Mouse (Mus musculus): ENCODE results near the gene Rap1gap2.
A peak's percentile ranks its signal among the peaks of the same experiment; 100 is the strongest.

Gene Rap1gap2

DNA sequence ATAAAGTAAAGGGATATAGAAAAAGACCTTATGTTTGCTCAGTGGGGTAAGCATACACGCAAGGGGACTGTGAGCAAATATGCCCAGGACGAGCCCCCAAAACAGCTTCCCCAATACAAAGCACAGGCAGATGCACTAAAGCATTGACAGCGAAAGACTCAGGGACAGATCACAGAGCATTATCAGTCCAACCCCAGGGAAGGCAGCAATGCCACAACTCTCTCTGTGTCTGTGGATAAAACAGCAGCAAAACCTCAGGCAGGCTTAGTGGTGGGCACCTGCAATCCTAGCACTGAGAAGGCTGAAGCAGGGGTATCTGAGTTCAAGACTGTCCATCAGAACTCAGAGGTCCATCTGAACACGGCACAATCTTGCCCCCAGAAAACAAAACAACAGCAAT, 73.4 kb downstream of the Rap1gap2 start:
- DNase-seq (ENCODE audit: low spot score): no peak

DNA sequence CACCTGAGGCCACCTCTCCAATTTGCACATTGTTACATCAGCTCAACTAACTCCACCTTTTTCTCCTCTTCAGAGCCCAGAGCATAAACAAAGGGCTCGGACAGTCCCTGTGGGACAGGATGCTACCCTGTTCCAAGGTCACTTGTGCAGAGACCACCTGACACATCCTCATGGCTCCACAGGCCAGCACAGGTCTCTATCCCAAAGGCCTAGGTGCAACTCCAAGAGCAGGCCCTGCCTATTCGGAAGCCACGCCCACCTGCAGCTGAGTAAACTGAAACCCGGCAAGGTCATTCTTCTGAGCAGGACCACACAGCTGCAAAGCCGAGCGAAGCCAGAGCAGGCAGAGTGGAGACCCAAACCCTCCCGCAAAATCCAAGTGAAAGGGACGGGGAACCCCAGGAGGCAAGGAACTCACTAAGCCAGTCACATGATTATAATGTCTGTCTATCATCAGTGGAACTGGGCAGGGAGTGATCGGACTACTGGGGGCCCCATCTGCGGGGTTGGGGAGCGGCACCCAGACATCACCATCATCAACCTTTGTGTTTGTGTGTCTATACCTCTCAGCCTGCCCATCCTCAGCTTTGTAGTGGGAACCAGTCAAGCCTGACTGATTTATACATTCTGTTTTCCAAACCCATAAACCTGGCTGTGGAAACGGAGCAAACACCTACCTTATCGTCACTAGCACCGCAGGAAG, 74.4 kb downstream of the Rap1gap2 start:
- DNase-seq (ENCODE audit: low spot score): no peak

DNA sequence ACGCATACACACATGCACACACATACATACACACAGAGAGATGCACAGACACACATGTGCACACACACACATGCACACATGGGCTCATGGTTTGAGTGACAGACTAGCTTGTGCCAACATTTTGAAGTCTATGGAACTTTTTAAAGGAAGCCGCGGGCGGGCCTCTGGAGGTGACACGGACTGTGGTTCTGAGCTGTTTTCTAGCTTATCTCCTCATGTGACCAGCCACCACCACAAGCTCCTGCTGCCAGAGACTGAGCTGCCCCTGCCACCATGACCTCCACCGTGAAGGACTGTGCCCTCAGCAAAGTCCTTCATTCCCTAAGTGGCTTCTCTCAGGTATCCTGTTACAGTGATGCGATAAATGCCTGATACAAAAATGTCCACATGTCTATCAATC, 76.3 kb downstream of the Rap1gap2 start:
- DNase-seq (ENCODE audit: low spot score): no peak

DNA sequence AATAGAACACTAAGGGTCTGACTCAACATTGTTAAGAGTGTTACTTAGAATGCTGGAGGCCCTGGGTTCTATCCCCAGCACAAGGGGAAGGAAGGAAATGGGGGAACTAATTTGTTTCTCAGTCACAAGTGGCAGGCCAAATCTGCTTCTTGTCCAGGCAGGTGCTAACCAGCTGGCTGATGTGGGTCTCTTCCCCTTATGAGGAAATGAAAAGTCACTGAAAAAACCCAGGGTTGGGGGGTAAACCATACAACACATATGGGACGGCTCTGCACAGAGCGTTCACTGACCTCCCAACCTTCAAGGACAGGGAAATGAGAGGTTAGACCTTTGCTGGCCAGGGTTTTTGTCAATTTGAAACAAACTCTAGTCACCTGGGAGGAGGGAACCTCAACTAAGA, 77.7 kb downstream of the Rap1gap2 start:
- DNase-seq (ENCODE audit: low spot score): no peak

DNA sequence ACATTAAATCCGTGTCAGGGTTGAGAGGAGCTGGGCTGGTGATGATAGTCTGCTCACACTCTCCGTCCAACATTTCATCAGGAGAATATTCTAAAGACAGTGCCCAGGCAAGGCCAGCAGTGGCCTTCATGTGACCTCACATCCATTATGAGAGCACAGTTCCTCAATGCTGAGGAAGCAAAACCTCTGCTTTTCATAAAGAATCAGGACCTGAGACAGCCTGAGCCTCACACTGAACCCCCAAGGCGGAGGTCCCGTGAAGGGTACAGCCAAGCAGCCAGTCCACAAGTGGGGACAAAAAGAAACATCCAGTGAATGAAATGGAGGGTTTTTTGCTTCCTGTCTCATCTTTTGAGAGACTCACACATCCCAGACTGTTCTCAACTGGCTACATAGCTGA, 78.3 kb downstream of the Rap1gap2 start:
- no peak for DNase-seq (ENCODE audit: low spot score)

DNA sequence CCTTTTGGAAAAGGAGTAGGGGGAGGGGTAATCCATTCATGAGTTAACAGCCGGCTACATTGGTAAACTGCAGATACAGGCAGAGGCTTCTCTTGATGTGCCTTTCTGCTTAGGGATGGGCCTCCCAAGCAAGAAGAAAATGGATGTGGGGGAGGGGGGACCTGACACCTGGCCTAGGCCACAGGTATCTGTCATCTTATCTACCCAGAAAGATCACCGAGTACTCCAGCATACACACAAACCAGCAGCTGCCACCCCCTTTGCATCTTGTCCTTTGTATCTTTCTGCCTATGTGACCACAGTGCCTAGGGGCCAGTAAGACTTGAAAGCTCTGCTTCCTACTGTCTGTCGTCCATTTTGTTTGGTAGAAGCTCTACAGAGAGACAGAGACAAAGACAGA, 79.0 kb downstream of the Rap1gap2 start:
- no peak for DNase-seq (ENCODE audit: low spot score)

DNA sequence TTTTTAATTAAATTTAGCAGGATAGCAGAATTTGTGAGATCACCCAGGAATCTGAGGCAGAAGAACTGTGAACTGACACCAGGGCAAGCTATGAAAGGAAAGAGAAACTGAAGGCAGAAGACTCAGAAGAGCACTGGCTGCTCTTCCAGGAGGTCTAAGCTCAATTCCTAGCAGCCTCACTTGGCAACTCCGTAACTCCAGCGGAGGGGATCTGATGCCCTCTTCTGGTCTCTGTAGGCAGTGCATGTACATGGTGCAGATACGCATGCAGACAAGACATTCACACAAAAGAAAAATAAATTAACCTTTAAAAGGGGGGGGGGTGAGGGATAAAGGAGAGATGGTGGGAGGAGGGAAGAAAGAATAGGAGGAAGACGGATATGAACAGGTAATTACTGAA, 80.9 kb downstream of the Rap1gap2 start:
- DNase-seq (ENCODE audit: low spot score): no peak

DNA sequence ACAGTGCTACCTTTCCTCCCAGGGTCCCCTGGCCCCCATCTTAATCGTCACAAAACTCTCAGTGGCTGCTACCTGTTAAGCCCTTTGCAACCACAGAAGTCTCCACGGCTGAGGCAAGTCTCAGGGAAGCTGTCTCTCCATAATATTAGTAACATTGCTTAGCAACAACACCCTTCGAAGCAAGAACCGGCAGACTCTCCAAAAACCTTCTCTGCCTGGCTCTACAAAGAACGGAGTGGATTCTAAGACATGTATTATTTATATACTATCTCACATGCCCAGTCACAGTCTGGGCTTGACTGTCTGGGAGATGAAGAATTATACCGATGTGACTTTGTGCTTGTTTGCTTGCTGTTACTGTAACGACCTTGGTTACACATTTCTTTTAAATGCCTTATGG, 83.2 kb downstream of the Rap1gap2 start:
- no peak for DNase-seq (ENCODE audit: low spot score)

DNA sequence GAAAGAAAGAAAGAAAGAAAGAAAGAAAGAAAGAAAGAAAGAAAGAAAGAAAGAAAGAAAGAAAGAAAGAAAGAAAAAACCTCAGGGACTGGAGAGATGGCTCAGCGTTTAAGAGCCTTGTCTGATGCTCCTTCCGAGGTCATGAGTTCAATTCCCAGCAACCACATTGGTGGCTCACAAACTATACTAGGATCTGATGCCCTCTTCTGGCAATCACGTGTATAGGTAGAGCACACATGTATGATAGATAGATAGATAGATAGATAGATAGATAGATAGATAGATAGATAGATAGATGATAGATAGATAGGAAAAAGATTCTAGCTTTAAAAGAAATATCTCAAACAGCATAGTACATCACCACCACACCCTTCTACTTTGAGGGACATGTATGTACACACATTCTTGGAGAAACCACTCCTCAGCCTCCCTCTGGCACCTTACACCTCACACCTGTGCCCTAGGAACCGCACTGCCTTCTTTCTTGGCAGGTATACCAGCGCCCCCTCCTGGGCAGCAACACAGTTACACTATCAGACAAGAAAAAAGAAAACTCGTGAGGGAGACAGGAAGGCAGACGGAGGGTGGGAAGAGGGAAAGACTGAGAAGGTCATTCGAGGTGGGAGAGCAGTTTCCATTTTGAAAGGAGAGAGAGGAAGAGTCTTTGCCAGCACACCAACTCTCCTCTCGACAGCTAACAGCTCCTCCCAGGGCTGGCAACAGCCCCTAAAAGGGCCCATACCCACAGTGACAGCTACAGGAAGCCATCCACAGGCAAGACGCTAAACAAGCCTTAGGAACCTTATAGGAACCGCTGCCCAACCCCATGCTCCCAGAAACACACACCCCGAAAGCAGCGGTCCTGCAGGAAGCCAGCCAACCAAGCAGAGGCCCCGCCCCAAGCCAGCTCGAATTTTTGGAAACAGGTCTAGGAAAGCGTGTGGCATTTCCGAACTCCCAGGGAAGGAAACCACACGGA, 84.2 kb downstream of the Rap1gap2 start:
- no peak for DNase-seq (ENCODE audit: low spot score)

DNA sequence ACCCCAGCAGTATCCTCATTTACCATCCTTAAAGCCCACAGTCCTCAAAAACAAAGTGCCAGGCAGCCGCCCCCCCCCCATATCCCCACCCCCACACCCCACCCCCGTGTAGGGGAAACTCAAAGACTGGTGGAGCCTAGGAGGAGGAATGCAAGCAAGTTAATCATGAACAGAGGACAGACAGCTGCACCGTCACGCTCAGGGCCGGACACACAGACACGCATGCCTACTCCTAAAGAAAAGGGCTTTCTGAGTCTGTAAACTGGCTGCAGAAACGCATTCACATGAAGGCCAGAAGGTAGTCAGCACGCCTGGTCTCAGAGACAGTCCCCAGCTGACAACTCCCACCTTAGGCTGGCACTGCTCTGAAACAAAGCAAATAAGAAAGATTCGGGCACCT, 85.1 kb downstream of the Rap1gap2 start:
- DNase-seq (ENCODE audit: low spot score): no peak

DNA sequence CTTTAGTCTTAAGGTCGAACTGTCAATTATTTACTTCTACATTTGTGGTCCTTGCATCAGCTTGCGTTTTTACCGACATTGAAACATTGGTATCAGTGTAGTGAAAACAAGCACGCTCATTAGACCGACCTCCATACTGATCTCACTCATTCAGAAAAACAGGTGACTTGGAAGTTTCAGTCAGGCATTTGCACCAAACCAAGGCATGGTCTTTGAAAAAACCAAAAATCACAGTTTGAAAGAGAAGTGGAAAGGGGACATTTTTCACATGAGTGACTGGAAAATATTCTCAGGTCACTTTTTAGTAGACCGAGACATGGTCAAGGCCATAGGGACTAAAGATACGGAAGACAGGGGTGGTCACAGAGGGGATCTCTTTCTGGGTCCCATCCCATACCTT, 85.5 kb downstream of the Rap1gap2 start:
- DNase-seq (ENCODE audit: low spot score): no peak

DNA sequence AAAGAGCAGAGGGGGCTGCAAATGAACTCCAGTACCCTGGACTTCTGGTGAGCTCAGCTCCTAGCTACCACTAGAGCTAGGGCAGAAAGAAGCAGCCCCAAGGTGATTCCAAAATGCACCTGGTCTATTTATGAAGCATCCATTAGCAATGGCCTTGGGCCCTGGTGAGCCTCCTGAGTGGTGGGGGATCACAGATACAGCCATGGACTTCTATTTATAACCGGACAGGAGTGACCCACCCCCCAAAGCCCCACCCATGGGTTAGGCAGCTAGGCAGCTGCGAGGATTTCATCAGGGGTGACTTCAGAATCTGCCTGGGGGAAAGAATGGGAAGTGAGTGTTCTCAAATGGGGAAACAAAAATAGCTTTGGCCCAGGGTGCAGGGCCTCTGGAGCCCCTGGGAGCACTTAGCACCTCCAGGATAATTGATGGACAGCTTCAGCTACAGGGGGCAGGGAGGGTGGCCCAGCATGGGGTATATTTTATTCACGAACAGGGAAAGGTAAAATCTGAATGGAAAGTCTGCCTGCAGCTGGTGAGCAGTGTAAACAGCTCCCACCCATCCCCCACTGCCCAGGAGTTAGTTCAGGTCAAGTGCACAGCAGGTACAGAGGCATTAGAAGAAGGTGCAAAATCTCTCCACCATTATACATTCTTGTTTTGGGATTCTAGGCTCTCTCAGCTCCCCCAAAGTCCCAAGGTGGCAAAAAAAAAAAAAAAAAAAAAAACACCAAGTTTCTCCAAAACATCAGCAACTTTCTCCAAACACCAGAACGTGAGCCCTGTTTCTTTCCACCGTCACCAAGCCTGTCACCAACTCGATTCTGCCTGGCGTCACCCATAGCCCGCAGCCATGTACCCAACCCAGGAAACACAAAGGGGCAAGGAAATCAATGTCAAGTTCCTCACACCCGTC, 86.4 kb downstream of the Rap1gap2 start:
- DNase-seq (ENCODE audit: low spot score): no peak

DNA sequence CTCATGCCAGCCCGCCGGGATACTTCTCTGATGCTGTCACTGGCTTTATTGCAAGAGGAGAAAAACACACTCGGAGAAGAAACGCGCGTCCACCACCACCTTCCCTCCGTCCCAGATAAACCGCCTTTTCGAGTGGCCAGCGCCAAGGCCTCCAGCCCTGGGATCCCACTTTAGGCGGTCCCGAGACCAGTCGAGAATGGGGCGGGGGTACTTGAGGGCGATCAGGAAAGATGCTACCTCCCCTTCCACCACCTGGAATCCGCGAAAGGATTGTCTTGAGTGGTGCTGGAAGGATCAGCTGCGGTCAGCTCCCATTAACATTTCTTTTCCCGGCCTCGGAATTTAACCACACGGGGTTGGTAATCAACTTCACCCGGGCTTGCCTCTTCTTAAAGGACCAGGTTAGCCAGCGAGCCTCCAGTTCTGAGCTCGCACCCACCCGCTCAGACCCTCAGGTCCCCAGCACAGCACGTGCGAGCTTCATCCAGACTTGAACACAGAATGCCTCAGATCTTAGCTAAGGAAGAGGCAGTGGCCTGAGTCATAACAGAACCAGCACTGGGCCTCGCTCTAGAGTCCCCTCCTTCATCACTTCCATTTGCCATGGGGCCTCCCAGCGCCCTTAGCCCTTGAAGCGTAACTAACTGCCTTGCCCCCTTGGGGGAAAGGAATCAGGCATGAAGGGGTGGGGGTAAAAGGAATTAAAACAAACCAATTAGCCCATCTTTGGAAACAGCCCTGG, 87.3 kb downstream of the Rap1gap2 start:
- DNase-seq (ENCODE audit: low spot score): no peak

DNA sequence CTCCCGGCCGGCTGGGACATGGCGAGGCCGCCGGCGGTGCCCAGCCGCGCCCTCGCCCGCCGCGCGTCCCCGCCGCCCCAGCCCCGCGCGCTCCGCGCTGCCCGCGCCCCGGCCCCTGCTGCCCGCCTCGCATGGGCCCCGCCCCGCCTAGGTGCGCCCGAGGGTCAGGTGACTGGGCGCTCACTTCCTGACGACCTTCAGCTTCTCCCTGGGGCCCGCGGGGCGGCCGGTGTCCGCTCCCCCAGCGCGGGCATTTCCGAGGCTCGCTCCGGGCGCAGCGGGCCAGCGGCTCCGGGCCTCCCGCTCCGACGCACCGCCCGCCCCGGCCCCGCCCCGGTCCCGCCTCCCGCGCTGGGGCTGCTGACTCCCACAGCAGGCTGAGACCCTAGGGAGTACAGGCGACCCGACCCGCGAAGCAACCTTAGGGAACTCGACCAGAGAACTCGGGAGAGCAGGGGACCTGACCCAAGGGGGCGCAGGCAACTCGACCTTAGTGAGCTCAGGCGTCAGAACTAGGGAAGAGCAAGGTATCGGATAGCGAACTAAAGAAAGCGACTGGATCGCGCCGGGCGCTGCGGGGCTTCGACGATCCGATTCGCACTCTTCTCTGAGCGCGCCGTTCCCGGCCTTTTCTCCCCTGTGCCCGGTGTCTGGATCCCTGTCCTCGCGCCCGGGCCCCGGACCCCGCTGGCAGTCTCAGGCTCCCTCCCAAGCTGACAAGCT, 88.1 kb downstream of the Rap1gap2 start:
- DNase-seq (ENCODE audit: low spot score): peak; percentile 21

DNA sequence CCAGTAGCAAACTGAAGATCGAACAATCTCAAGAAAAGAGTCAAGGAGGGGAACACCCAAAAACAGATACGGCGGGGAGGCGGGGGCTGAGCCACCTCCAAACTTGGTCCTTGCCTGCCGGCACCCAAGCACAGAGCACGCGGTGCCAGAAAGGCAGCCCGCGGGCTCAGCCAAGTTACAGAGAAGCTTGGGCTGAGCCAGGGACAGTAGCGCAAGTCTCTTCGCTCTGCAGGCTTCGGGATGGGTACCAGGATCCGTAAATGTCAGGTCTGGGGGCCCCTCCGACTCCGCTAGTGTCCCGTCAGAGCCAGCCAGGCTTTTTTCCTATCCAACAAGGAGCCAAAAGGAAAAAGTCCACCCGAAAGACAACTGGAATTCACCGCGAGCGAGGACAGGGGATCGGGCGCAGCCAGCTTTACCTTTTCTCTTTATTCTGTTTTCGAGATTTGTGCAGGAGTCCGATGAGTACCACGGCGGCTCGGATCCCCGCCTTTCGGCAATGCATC, 88.7 kb downstream of the Rap1gap2 start:
- DNase-seq (ENCODE audit: low spot score): no peak

DNA sequence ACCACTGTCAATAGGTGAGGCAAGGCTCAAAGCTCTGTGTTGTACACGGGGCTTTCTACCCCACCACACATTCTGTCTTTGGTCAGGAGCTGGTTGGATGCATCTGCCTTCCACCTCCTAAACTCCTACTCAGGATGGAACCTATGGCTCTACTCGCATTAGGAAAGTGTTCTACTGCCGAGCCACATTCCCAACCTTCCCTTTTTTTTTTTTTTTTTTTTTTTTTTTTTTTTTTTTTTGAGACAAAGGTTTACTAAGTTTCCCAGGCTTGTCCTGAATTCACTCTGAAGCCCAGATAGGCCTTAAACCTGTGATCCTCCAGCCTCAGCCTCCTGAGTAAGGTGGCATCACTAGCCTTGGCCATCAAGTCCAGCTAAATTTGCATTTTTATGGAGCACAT, 90.5 kb downstream of the Rap1gap2 start:
- DNase-seq (ENCODE audit: low spot score): no peak

DNA sequence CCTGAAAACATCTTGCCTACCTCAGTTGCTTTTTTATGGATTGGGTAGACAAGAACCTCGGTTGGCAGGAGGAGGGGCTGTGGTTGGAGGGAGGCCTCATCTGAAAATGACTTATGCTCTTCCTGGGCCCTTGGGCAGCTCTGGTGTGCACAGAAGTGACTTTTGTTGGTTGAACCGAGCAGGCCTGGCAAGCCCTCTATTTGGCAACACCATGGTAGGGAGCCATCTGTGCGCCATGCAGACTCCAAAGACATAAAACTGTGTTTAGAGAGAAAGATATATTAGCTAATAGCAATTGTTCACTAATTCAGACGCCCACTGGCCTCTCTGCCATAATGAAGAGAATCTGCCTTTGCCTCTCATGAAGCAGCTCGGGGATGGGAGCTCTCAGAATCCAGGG, 94.6 kb downstream of the Rap1gap2 start:
- no peak for DNase-seq (ENCODE audit: low spot score)

DNA sequence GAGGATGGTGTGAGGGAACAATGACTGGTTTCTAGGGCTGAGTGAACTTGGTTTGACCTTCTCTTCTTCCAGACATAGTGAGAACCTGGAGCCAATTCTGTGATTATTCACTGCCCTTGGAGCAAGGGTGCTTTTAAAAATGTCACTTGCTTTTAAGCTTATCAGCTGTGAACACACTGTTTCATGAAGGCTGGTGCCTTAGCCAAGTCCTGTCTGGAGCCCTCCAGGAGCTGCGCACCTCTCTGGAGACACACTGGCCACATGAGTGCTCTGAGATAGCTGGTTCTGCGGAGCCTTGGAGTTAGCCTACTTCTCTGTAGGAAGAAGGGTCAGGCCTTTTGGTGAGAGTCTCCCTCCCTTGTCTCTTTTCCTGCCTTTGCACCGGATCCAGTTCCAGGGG, 95.7 kb downstream of the Rap1gap2 start:
- no peak for DNase-seq (ENCODE audit: low spot score)

DNA sequence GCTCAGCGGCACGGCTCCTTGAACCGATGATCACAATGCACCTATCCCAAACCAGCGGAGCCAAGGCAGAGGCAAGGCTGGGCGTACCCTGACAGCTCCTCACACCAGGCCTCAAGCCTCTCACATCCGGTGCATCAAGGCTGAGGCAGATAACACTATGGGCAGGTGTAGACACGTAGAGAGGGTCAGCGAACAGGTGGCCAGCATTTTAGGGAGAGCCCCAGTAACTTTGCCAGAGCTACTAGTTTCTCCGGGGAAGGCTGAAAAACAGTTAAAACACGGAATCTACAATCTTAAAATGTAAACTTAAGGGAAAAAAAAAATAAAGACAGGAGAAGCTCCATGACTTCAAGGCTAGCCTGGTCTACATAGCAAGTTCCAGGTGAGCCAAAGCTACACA, 98.1 kb downstream of the Rap1gap2 start:
- DNase-seq (ENCODE audit: low spot score): no peak

DNA sequence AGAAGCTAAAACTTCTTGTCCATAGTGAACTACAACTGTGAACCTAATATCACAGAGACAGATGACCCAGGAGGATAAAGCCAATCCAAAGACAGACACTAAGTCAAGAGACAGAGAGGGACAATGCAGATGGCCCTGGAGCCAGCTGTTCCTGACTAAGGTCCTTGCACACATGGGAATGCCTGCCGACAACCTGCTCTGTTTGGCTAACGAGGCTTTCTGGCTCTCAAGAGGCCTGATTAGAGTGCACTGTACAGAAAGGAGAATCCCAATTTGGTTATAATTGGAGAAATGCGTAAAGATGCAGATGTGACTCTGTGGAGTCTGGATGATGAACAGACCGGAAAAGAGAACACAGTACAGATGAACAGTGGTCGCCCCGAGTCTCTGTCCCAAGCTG, 104.4 kb downstream of the Rap1gap2 start:
- DNase-seq (ENCODE audit: low spot score): no peak

DNA sequence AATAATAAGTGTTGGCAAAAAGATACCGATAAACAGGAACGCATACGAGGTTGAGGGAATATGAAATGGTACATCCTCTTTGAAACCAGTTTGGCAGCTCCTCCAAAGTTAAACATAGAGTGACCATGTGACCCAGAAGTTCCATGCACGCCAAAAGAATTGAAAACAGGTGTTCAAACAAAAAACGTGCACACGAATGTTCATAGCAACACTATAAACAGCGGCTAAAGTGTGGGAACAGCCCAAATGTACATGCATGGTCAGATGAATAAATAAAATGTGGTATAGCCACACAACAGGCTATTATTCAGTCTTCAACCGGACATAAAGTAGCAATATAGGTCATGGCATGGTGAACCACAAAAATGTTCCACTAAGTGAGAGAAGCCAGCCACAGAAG, 108.2 kb downstream of the Rap1gap2 start:
- DNase-seq (ENCODE audit: low spot score): no peak

Measured in ovary, adult 18-20 months (tissue).